Mouse (Mus musculus): ENCODE measurements at regions not wholly inside any gene's neighbourhood (a gene's known extent, or its start where the extent isn't known, plus 50 kb on each side); places are given as distances from the start of the nearest gene placed in this dataset.

GRCm38 (mm10) chr9:67115991-67116390 is 66.8 kb upstream of the Tpm1 start:
- DNase-seq, result peak; percentile 25

GRCm38 (mm10) chr9:67114099-67114498 is 64.9 kb upstream of the Tpm1 start:
- DNase-seq, result no peak

GRCm38 (mm10) chr9:67111836-67112584 is 62.8 kb upstream of the Tpm1 start:
- DNase-seq, result no peak

GRCm38 (mm10) chr9:67107938-67108337 is 58.7 kb upstream of the Tpm1 start:
- no peak for DNase-seq

- peak; percentile 74 for DNase-seq
These were observed 56.7 kb upstream of the Tpm1 start for GRCm38 (mm10) chr9:67105867-67106266.

GRCm38 (mm10) chr9:67105216-67105615 is 56.0 kb upstream of the Tpm1 start:
- no peak for DNase-seq

GRCm38 (mm10) chr9:67104616-67105015 is 55.4 kb upstream of the Tpm1 start:
- no peak for DNase-seq

- no peak for DNase-seq
These were observed 53.4 kb upstream of the Tpm1 start for GRCm38 (mm10) chr9:67102578-67102977.

GRCm38 (mm10) chr9:67099471-67099870 is 50.3 kb upstream of the Tpm1 start:
- DNase-seq, result no peak

Measured in kidney, postnatal 10 days (tissue).